Mouse (Mus musculus): ENCODE results near the gene Lin28b.

Lin28b gene

DNA sequence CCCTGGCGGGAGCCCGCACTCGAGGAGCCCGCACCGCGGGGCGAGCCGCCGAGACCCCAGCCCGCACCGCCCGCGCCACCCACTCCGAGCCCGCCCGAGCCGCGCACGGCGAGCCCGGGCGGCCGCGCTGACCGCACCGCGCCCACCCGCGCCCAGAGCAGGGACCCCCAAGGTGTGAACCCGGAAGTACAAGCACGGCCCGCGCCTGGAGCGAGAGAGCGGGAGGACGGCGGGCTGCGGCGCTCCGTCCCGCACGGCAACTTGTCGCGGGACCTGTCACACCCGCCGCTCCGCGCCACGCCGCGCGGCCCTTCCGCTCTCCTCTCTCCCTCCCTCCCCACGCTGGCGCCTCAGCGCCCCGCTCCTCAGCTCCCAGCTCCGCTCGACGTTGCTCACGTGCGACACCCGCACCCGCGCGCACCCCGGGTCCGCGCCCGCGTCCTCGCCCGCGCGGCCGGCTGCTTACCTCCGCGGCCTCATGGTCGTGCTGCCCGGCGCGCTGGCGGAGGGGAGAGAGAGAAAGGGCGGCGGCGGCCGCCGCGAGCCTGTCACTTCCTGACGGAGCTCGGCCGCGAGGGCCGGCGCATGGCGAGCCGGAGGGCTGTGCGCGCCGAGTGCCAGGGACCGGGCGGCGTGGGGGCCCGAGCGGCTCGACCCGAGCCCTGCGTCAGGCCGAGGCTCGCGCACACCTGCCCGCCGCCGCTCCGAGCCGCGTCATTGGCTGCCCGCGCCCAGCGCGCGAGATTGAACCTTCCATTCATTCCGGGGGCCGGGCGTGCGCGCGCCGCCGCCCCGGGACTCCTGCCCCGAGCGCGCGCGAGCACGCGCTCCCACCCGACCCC lies at the start of gene Lin28b:
TSS of gene Lin28b (minus strand) at position 635 of the 842 bp plus-strand sequence.
- DNase-seq: peak; percentile 72

DNA sequence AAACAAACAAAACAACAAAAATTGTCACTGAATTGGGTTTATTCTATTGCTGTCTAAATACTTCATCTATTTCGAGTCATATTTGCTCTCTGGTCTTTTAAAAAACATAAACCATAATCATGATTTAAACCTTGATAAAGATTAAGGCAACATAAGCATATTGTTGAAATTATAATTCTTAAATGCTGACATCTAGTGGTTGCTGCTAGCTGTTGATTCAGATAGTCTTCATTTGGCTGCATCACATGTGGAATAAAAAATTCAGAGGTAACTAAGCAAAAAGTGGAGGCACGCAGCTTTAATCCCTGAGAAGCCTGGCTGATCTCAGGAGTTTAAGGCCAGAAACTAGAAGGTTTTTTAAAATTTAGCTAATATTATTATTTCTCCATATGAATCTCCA lies 25.6 kb upstream of the Lin28b start:
- no peak for DNase-seq

DNA sequence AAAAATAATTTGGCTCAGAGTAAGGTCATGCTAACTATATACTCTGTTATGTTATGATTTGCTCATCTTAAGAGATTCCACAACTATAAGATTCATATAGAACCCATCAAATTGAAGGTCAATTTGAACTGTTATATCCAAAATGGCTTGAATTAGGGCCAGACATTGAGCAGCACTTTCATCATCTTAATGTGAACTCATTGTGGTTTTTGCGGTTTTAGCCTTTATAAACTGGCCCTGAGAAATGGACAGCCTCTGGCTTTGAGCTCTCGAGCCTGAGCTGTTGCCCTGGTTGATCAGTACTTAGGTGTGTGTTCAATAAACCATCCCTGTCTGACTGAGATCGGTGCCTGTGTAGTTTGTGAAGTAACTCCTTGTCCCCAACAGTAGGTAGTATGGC lies 24.5 kb upstream of the Lin28b start:
- no peak for DNase-seq

DNA sequence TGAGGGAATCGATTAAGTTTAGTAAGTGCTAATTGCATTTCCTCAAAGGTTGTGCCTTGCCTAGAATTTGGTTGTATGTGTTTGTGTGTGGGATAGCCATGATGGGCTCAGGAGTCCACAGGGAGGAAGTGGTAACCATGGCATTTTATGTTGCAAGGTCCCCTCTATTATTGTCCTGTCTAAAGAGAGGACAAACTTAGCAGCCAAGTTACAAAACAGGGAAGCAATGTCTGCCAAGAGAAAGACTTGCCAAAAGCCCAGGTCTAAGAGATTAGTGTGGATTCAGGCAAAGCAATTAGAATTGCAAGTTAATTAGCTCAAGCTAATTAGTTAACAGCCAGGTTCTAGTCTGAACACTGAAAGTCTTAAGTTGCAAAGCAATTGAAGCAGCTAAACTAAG lies 14.1 kb upstream of the Lin28b start:
- DNase-seq: no peak

DNA sequence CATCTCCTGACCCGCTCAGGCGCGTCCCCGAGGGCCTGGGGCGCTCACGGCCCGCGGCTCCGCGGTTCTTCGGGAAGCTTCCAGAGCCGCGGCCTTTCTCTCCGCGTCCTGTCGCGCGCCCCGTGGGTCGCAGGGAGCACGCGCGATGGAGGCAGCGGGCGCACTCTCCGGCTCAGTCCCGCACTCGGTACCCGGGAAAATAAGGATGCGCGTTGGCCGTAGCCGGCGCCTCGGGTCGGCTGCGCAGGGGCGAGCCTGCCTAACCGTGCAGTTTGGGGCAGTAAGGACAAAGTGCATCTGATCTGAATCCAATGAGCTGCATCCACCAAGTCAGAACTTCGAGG lies 380 bp upstream of the Lin28b start:
- no peak for DNase-seq

DNA sequence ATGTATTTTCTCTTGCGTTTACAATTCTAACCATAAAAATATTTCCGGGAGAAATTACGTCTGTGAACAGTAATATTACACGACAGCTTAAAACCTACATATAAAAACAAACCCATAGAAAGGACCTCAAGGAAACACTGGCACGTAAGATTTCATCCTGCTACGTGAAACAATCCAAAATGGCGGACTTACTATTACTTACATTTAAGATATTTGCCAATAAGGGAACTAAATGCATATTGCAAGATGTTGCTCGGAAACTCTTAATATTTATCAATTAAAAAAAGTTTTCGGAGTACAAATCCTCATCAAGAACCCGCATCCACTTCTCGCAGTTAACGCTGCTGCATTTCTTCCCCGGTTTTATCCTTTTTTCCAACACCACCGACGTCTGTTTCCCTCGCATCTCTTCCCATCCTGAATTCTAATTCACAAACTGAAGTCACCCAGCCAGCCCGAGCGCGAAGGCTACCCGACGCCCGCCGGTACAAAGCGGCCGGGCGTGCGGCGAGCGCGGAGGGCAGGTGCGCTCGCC lies 902 bp downstream of the Lin28b start:
- peak; percentile 16 for DNase-seq

DNA sequence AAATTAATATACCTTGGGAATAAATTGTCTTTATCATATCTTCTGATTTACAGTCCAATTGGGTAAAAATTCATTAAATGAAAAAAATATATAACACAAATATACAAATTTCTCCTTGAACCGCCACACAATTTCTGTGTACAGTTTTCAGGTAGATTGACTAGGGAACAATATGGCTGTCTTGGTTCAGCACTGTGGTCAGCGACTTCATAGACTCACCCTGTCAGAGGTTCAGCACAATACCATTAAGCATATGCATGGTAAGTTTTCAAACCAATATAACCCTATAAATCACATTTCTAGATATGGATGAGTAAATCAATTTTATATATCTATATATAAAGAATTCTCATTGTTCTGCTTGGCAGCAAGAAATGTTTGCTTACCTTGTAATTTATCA lies 3.0 kb downstream of the Lin28b start:
- DNase-seq: no peak

DNA sequence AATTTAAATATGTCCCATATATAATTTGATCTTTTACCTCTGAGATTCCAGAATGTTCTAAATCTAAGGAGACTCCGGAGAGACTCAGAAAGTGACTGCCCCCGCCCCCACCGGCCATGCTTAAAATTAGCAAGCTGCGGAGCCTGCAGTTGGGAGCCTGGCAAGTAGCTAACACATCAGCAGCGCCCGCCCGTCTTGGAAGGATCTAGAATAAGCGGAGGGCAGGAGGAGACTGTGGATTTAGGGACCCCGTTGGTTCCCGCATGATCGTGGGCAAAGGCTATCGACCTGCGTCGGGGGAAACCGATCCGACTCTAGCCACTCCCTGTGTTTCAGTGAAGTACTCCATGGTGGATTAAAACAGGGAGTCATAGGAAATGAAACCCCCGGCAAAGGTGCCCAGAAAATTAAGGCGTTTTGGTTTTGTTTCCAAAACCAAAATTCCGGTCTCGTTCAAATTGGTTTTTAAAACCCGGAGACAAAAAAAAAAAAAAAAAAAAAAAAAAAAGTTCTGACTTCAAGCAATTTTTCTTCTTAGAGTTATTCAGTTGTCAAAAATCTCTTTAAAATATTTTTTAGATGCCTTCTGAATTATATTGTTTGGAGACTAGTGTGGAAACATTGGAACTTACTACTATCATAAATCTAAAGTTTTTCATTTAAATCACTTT lies 12.4 kb downstream of the Lin28b start:
- peak; percentile 26 for DNase-seq

DNA sequence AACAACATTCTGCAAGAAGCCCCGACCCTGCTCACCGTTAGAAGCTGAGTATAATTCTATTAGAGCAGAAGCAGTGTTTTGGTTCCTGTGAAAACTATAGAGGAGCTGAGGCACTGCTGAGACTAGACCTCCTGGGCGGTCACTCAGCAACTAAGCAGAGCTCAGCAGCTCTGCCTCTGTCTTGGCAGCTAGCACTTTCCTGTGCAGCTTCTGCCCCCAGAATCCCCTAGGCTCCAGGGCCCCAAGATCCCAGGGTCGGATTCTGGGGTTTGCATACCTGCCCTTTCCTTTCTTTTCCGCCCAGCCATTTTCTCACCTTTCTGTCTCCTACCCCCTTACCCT lies 13.1 kb downstream of the Lin28b start:
- no peak for DNase-seq

DNA sequence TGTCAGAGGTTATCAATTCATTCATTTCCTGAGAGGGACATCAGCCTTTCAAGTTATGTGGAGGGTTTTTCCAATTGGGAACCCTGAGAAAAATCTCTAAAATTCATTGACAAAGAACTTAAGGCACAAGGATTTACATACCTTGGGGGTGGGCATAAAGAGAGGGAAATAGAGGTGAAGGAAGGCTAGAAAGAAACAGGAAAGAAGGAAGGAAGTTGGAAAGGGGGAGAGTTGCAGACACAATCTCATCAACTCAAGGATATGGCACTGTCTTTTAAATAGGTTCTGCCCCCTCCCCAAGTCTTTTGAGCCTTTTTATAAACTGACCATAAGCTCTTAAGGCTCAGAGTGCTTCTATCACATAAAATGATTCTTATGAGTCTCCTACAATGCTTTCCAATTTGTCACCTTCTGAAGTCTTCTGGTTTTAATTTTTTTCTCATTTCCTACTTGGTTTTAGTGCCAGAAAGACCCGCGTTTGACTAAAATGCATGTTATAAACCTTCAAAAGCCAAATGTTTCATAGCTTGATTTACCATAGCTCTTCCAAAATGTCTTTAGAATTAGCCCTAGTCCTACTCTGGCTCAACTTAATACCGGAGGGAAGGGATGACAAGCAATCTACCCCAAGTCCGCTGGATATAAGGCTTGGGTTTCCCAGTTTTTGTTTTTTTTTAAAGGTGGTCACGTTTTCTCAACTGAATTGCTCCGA lies 13.6 kb downstream of the Lin28b start:
- DNase-seq: no peak

DNA sequence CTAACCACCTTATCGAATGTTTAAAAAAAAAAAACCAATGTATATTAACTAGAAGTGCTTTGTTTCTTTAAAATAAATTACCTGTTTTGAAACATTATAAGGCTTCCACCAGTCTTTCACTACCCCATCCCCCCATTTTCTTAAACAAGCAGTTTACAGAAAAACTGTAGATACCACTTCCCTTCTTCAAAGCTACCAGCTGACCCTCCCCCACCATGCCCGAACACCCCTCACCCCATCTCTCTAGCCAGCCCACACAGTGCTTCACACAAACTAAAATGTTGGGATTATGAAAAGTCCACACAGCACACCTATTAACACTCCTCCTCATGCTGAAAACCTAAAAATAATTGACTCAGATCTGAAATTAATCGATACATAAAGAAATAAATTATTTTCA lies 14.9 kb downstream of the Lin28b start:
- DNase-seq: no peak

DNA sequence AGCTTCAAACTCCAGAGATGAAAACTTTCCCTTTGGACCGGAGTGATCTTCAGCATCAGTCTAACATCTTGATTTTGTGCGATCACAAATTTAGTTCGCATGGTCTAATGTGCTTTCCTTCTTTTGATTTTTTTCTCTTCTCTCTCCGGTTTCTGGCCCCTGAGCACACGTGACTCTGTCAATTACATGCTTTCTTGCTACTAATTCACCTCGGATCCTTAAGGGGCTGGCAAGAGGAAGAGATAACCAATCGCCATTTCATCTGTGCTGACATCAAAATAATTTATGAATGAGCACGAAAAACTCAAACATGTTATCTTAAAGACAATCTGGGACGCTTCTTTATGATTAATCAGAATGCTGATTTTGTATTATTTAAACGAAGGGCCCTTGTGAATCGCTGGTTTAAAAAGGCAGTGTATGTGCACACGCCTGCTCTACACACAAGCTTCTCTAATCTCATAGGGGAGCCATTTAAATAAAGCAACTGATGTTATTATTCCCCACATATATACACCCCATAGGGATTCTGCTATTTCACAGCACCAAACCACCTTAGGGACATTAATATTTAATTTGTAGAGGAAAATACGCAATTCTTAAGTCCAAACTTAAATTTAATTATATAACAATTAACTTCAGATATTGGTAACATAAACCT lies 16.0 kb downstream of the Lin28b start:
- DNase-seq: no peak

DNA sequence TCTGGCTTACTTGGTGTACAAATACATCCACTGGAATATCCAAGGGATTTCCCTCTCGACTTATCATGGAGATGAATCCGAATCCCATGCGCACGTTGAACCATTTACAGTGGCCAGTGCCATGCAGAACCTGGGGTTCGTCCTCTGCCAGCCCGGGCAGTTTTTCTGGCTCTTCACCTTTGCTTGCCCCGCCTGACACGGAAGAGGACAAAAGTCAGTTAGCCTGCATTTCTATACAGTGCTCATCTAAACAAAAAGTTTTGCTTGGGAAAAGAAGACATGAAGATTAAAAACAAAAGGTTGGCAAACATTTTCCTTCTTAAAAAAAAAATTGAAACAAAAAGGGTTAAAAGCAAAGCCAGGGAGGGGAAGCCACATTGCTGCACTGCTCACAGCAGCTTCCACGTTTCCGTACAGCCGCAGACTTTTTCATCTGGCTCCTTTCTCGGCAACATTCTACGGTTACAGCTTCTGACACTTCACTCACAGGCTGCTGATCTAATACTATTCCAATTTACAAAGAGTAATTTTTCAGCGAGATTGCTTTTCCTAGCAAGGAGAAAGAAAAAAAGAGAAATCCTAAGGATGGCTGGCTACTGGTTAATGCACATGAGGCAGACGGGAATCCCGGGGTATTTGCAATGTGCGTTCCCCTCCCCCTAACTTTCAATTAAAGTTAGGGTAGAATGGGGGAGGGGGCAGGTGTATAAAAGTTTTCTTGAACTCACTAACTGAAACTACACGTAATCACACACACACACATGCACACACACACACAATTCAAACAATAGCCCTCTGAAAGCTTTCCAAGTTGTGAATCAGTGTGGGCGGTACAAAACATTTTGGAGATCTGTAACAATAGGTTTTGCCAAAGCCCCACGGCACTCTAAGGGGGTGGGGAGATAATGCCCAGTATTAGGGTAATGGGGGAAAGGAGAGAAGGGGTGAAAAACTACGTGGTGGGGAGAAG lies 16.9 kb downstream of the Lin28b start:
- DNase-seq: no peak

DNA sequence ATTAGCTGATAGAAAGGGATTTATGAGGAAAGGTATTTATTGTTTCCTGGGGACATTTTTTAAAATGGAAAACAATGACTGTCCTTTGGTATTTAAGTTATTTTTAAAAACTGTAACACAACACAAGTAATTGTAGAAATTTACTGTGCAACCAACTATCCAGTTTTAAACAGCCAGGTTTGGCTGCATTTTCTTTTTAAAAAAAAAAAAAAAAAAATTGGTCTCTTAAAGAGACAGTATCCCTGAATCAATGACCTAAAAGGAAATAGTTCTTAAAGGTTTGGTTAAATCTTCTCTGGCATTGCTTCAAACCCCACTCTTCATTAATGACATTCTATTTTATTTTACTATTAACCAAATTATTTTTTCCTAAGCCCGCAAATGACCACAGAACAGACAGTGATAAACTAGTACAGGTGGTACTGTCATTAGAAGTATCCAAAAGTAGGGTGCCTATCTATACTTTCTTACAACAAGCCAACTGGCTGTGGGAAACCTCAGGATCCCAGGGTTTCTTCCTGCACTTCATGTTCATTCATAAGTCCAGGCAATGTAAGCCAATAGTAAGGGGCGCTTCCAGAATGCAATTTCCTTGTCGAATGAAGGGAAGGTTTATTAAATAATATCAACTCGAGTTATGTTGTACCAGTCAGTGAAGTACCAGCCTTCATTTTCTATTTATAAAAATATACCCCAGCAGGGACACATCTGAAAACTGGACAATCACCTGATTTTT lies 17.8 kb downstream of the Lin28b start:
- DNase-seq: no peak

DNA sequence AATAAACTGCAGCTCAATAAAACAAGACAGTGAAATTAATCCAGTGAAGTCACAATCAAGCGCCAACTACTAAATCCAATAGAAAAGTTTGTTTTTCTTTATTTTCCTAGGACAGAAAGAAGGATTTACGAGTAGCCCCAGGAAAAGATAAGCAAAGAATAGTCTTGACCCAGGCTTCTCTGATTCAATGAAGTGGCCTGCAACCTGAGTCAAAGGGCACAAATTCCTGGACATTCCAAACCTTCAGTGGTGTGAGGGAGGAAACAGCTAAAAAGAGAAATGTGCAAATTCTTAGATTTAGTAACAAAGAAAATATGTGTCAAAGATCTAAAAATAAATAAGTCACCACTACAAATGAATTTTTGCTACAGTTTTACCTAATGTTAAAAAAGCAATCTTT lies 27.6 kb downstream of the Lin28b start:
- no peak for DNase-seq

DNA sequence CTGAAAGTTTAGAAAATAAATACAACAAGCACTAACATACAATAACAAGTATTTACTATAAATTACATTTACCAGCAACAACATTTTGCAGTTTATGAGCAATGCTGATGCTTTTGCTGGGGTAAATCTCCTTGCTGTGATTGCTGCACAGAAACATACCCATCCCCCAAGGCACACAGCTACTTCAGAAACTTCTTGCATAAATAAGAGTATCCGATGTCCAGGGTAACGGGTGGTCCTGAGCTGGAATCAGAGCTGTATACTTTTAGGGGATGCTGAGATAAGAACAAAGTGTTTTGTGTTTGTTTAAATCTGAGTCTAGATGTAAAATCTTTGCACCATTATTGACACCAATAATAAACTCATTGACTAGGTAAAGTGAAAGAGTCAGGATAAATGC lies 28.1 kb downstream of the Lin28b start:
- no peak for DNase-seq

DNA sequence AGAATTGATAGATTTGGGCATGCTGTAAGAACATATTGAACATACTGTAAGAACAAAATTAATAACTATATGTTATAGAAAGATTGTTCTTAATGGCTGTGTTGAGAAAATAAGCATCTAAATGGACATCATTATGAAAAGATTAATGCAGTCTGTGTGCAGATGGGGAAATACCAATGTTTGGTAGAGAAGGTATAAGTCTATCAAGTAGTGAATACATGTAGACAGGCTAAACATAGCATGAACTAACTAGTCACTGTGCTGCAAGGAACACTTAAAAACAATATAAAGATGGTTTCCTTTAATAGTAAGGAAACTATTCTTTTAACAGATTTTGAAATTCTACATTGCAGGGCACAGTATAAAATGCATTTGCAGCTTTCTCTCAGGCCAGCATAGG lies 39.6 kb downstream of the Lin28b start:
- DNase-seq: no peak

DNA sequence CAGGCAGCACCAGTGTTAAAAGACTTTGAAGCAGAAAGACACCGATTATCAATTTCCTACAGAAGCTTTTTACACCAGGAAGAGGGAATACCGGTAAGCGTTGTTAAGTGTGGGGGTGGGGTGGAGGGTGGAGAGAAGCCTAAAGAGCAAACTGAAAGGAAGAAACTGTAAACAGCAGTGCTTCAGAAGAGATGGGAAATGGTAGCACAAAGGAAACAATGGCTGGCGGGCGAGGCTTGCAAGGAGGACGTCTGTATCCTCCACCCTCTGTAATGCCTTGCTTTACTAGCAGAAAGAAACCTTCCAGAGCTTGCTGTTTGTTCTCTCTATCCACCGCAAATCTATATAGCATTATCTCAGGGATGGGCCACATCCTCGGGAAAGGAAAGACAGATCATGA lies 40.0 kb downstream of the Lin28b start:
- DNase-seq: no peak

DNA sequence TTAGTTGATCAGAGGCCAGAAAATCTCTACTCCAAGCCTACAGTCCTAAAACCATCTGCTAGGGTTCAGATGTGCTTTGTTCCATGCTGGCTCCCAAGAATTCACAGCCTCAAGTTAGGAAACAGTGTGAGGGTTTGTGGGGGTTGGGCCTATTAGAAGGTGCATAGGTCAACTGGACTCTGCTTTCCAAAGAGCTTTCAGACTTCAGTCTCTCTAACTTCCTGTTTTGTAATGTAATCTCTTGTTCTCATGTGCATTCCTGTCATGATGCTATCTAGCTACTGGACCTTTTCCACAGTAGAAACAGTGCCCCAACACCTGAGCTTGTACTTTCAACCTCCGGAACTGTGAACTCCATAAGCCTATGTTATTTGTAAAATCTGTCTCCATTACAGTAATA lies 63.8 kb downstream of the Lin28b start:
- no peak for DNase-seq

DNA sequence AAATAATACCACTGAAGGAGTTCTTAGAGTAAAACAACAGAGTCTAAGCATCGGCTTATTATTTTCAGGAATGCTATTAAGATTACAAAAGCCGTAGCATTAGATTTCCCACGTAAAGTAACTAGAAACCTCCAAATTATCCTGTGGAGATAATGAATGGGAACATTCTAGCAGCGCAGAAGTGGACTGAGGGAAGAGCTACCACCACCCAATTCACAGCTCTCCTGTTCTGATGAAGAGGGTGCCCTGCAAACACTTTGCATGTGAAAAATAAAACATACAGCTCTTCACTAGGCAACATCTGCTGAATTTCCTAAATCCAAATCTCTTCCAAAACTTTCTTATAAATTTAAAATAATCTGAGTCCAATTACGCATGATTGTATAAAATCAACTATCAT lies 74.1 kb downstream of the Lin28b start:
- DNase-seq: no peak

DNA sequence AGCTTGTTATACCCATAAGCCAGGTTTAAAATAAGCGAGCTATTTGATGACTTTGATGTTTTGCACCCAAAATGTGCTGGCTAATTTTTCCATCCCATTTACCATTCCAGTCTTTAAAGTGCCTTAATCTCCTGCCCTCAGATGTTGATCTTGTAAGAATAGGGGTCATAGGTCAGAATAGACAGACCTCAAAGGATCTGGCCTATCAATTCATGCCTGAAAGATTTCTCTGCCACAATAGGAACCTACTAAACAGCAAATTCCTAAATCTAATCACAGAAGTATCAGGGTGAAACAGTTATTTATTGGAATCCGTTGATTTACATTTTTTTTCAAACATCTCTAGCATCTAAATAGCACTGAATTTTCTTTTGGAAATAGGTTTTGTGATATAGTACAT lies 74.5 kb downstream of the Lin28b start:
- DNase-seq: no peak
